Mouse (Mus musculus) cerebellum, adult 9-11 months (tissue): Measurements from ENCODE around the gene Dnajc14.
"Not testable (repeated sequence)": the region's sequence is repeated elsewhere in the genome, so short reads cannot be mapped to it uniquely, and the experiment has no call there.

ENCODE experiments used
- DNase-seq: peaks from one replicate; pipeline ENCODE4 v3.0.0; 2022

Gene Dnajc14

DNA sequence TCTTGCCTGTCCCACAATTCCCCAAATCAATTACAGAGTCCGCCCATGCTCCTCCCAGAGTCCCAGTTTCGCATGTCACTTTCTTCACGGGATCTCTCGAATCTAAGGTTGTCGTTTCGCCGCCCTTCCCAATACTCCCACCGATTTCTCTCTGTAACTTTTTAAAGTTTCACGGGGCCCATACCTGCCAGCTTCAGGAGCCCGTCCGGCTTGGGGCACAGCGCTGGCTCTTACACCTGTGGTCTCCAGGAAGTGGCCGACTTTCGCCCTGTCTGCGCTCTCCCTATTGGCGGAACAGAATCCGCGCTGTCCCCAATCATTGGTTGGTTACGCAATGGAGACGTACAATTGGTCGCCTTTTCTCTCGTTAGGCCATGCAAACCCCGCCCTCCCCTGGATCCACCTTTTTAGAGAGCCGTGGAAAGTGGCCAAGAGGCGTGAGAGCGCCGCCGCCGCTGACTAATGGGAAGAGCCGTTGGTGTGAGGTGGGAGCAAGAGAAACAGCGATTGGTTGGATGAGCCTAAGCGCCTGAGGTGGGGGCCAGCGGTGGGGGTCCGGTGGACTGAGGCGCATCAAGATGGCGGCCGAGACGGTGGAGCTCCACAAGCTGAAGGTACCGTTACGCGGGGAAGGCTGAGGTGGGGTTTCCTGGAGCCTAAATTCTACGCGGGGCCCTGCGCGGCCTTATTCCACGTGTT, 17.6 kb downstream of the Dnajc14 start, which contains the start of gene Ormdl2:
Ormdl2 (minus strand) TSS at position 288 of the 699 bp plus-strand sequence.
- peak; percentile 99 for DNase-seq

DNA sequence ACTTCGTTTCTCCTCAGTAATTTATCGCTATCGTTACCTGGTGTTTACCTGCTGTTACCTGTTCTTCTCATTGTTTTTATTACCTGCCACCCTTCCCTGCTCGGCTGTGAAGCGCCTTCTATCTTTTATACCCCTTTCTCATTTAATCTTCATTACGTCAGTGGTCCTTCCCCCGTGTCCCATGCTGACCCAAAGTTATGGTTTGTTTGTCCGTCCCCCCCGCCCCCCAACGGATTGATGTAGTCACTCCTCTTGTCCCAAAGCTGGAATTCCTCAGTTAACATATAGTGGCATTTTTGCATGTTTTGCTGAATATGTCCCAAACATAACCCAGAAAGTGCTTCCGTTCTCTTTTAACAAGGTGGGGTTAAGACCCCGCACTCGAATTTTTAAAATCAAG, 18.3 kb downstream of the Dnajc14 start:
- no peak for DNase-seq

DNA sequence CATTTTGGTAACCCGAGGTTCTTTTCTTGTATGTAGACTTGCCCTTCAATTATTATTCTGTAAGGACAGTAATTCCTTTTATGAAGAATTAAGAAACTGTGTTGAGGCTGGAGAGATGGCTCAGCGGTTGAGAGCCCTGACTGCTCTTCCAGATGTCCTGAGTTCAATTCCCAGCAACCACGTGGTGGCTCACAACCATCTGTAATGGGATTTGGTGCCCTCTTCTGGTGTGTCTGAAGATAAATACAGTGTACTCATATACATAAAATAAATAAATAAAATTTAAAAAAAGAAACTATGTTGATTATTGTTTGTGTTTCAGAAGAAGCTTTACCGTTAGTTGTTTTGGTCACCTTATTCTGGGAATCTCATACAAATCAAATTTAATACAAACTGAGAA, 19.2 kb downstream of the Dnajc14 start:
- not testable (repeated sequence) for DNase-seq

DNA sequence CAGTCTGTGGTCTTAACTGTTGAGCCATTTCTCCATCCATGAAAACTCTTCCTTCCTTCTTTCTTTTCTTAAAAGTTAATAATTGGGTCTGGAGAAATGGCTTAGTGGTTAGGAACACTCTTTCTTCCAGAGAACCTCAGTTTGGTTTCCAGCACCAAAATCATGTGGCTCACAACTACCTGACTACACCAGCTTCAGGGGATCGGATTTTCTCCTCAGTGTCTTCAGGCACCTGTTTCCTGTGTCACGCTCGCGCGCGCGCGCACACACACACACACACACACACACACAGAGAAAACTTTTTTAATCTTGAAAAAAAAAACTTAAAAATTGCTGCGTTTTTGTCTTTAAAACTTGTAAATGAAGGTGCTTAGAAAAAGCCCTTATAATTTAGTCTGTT, 20.0 kb downstream of the Dnajc14 start:
- DNase-seq: no peak

DNA sequence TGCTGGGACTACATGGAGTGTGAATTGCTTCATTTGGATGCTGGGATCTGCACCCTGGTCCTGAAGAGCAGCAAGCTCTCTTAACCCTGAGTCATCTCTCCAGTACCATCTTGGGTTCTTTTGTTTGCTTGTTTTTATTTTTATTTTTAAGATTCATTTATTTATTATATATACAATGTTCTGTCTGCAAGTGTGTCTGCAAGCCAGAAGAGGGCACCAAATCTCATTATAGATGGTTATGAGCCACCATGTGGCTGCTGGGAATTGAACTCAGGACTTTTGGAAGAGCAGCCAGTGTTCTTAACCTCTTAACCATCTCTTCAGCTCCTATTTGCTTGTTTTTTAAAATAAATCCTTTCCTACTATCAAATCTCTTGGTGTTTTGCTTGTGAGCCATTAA, 33.5 kb downstream of the Dnajc14 start:
- no peak for DNase-seq

DNA sequence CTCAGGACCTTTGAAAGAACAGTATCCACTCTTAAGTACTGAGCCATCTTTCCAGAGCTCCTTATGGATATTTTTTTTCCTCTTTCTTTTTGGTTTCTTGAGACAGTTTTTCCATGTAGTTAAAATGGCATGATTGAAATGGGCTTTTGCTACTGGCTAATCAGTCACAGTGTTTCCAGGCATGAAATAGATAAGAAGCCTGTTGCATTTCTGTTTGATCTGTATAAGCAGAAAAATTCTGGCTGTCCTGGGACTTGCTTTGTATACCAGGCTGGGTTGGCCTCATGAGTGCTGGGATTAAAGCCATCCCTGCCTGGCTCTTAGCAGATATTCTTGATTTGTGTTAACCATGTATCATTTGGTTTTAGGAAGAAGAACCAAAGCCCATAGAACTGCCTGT, 35.6 kb downstream of the Dnajc14 start:
- DNase-seq: no peak

DNA sequence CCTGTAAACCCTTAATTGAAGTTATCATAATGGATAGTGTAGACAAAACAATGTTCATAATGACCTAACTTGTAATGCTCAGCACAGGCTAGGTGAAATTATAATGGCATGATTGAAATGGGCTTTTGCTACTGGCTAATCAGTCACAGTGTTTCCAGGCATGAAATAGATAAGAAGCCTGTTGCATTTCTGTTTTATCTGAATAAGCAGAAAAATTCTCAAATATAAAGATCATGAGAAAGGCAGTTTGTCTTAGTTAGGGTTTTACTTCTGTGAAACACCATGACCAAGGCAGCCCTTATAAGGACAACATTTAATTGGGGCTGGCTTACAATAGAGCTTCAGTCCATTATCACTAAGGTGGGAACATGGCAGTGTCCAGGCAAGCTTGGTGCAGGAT, 36.8 kb downstream of the Dnajc14 start:
- DNase-seq: no peak

DNA sequence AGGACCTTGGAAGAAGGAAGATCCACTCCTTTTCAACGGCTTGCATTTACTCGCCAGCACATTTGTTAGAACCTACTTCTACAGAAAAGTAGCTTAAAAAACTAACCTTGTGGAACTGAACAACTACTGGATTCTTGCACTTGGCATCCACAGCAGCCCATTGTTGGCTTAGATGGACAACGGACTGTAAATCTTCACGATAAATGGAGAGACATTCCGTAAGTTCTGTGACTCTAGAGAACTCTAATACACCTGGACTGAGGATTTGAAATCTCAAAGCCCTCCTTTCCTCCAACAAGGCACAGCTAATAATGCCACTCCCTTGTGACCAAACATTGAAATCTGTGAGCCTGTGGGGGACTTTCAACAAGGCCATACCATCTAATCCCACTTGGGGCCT, 39.4 kb downstream of the Dnajc14 start:
- no peak for DNase-seq

DNA sequence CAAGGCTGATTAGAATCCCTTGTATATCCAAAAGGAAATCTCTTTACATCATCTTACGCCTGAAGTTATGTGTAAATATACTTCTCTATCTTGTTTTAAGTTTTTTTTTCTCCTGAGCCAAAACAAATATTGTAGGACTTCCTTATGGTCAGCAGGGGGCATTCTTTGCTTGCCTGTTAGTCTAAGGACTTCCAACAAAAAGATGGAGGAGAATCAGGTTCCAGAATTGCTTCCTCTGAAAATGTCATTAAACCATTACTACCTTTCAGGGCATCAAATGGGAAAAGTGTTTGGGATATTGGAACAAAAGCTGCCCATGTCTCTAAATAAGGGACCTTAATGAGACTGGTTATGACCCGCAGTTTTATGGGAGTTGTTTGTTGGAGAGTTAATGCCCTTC, 41.7 kb downstream of the Dnajc14 start:
- DNase-seq: no peak

DNA sequence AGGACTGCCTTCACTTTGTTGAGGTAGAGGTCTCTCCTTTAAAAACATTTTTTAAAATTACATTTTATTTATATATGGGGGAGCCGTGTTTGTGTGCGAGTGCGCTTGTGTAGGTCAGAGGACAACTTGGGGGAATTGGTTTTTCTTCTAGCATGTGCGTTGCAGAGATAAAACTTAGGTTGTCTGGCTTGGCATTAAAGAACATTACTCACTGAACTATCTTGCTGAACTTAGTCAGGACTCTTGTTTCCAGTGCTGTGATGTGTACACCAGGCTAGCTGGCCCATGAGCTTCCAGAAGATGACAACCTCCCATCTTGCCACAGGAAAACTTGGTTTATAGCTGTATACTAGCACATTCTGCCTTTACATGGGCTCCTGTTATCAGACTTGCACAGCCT, 42.8 kb downstream of the Dnajc14 start:
- DNase-seq: no peak

DNA sequence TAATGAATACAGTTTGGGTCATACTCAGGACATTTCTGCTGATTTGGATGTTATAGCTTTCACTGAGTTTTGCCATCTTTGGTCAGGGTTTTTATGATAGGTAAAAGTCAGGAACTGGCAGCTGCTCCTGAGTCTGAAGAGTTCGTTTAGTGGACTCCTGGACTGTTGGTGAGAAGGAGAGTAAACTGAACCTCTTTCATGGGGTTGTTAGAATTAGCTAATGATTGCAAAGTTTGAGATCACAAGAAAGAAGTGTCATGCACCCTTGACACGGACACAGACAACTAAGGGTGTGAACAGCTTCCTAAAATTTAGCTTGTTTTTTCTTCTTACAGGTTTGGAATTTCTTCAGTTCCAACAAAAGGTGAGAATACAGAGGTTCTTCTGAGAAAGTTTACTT, 44.6 kb downstream of the Dnajc14 start:
- no peak for DNase-seq

DNA sequence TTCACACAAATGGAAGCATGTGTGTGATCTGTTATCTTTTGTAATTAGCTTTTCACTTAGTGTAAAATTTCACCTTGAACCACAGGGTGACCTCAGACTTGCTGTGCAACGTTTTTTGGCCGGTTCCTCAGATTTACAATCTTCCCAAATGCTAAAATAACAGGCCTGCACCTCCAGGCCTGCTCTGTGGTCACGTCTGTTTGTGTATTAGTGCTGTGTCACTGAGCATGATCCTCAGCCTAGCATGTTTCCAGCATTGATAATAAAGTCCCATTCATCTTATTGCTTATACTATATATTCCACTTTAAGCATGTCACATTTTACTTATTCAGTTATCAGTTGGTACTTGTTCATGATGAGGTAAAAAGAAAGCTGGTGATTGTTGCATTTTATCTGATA, 46.5 kb downstream of the Dnajc14 start:
- no peak for DNase-seq

DNA sequence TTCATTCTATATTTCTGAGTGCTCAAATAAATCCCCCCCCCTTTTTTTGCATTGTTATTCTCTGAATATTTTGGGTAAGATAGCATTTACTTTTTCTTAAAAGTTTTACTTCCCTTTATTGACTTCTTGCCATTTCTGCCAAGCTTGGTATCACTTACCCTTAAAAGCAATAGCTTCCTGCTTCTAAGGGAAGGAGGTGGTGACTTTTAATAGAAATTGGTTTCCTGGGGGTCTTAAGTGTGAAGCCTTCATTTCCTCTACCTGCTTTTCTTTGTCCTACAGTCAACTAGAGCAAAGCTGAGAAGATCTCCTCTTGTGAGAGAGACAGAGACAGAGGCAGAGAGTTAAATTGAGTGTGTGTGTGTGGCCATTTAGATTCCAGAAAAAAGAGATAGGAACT, 57.3 kb downstream of the Dnajc14 start:
- DNase-seq: no peak

DNA sequence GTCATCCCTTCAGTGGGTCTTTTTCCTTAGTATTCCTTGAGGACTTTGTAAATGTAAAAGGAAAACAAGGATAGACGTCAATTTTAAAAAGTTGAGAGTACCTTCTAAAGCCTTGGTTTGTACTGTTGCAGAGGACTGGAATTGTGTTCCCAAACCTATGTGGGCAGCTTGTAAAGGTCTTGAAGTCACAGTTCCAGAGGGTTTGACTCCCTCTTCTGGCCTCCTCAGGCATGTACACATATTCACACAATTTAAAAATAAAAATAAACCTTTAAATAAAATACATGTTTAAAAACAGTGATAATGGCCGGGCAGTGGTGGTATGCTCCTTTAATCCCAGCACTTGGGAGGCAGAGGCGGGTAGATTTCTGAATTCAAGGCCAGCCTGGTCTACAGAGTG, 62.2 kb downstream of the Dnajc14 start:
- DNase-seq: no peak

DNA sequence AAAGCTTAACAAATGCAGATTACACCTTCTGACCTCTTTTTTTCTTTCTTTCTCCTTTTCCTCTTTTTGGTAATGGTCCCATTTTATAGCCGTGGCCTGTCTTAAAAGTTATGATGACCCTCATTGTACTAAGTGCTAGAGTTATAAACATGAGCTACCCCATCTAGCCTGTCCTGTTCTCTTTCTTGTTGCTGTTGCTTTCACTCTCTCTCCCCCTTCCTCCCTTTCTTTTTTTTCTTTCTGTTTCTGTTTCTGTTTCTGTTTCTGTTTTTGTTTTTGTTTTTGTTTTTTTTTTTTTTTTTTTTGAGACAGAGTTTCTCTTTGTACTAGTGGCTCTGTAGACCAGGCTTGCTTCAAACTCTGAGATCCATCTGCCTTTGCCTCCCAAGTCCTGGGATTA, 62.7 kb downstream of the Dnajc14 start:
- no peak for DNase-seq
